Mouse (Mus musculus) lung, adult 2 months (tissue): ENCODE data around the gene Slc38a8.

Experiments used
- CTCF ChIP-seq: fragments of 200-500 bp; IDR thresholded peaks from 2 replicates; pipeline ENCODE4 v1.5.1; 2011; ENCODE audit warnings: mild to moderate bottlenecking, low read length, control low read depth; ENCODE audit not compliant: insufficient read depth
- POLR2A ChIP-seq: fragments of 200-500 bp; IDR thresholded peaks from 2 replicates; pipeline ENCODE4 v1.6.1; 2011; ENCODE audit warnings: low read depth, mild to moderate bottlenecking, control low read depth, low read length, borderline replicate concordance; ENCODE audit errors: extremely low read depth

DNA sequence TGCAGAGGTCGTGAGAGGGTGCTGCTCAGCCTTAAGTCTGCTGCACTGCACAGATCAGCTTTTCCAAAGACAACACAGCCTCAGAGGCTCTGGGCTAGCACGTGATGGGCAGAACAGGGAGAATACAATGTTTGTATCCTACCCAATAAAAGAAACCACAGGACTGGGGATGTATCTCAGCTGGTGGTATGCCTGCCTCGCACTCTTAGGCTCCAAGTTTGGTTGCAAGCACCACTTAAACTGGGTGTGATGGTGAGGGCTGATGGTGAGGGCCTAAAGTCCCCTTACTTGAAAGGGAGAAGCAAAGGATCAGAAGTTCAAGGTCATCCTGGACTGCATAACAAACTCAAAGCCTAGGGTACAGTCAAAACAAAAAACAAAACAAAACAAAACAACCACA is 43.1 kb upstream of the Slc38a8 start:
- TF ChIP-seq CTCF (no peak), POLR2A (no peak)
